Mouse (Mus musculus): ENCODE data around the gene Mdm4.

GRCm38 (mm10) chr1:132964691-132965090 is 65.7 kb downstream of the Mdm4 start:
- no peak for TF ChIP-seq CTCF (IDR thresholded peaks at IDR 0.05; ENCODE audit: borderline replicate concordance, insufficient read depth, low read length)
- TF ChIP-seq POLR2A (IDR thresholded peaks at IDR 0.05; ENCODE audit: low read depth, low read length), result no peak

Measured in embryonic fibroblast, embryonic 13.5 days (primary cell).